Mouse (Mus musculus): ENCODE data around the gene Trappc6b.
"Not testable (repeated sequence)": the region's sequence is repeated elsewhere in the genome, so short reads cannot be mapped to it uniquely, and the experiment has no call there.

- TF ChIP-seq POLR2A (IDR thresholded peaks at IDR 0.05; ENCODE audit: borderline replicate concordance, control insufficient read depth, low read depth, low read length); CTCF (IDR thresholded peaks at IDR 0.05; ENCODE audit: control insufficient read depth, insufficient read depth, low read length): not testable (repeated sequence)
These were observed 3.0 kb downstream of the Trappc6b start for GRCm38 (mm10) chr12:59058242-59058641.

All from bone marrow, adult 2 months (tissue).